Mouse (Mus musculus): ENCODE measurements around the gene Ypel3. TPM values are rescaled to one million over a fixed set of nuclear protein-coding genes. Genes with fewer than 3 reads are reported as not detected.

Ypel3 gene
- total RNA-seq, 2 experiments from 2014 or later: 43.4 to 73.3 TPM

DNA sequence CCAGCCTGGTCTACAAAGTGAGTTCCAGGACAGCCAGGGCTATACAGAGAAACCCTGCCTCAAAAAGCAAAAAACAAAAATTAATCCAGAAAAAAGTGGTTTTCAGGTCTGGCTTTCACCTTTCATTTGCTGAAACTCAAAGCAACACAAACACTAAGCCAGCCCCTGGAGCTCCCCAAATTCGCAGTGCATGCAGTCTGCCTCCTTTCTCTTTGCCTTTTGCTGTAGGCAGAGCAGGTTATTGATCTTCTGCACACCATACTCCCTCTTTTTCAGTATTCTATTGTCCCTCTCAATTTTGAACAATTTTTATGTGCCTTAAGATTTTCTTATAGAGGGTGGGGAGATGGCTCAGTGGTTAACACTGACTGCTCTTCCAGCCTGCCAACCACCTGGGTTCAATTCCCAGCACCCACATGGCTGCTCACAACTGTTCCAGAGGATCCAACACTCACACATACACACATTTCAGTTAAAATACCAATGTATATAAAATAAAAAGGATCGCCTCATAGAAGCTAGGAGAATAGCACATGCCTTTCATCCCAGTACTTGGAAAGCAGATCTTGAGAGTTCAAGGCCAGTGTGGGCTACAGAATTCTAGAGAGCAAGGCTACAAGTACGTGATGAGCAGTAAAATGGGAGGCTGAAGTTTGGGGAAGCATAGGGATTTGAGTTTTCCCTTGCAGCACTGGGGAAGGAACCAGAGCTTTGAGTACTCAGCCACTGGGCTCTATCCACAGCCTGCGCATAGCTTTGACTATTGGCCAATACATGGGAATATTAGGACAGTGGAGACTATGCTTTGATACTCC is 16.9 kb downstream of the Ypel3 start:
- DNase-seq: no peak

DNA sequence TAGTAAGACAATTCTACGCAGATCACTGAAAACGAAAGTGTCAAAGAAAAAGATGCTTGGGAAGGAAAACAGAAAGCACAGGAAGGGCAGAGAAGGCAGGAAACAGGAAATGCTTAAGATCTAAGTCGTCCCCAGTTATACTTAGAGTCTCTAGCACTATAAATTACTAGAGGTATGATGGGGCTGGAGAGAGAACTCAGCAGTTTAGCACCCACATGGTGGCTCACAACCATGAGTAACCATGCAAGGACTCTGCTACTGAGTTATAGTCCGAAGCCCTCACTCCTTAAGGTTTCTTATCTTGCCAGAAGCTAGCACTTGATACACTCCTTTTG is 17.5 kb downstream of the Ypel3 start:
- DNase-seq: peak in 1 of 2 experiments; percentile 5

GRCm38 (mm10) chr7:126795387-126796317 is 18.9 kb downstream of the Ypel3 start:
- peak in 1 of 2 experiments; percentile 29 for DNase-seq

GRCm38 (mm10) chr7:126796350-126796932 is 19.7 kb downstream of the Ypel3 start:
- DNase-seq: peak in 1 of 2 experiments; percentile 39

DNA sequence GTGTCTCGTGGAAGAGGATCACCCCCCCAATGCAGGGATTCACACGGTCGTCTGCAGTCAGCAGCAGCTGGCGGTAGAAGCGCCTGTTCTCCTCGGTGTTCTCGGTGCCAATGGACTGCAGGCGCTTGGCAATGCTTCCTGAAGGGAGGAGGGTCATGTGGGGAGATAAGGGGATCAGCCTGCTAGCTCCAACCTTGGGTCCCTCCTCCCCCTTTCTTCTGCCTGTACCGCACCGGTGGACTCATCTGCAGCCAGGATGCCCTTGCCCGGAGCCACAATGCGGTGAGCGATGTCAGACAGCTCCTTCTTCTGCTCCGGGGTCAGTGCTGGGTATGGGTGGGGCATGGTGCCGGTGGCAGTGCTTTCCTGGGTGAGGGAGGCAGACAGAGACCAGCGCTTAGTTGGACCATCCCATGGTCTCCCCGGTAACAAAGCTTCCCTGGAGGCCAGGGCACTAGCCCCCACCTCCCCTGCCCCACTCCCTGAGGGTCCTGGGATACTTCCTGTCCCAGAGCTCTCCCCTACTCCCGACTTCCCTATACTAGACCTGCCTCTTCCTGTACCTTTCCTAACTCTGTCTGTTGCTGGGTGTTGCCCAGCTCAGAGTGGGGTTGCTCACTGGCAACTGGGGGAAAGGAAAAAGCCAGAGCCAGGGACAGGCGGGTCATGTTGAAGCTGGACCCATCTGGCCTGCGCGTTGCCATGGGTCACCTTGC is 20.8 kb downstream of the Ypel3 start, which contains the start of gene Fam57b:
TSS of gene Fam57b (plus strand) at position 258 of the 716 bp plus-strand sequence.
- DNase-seq: peak; percentile 71 to 83

- DNase-seq: peak; percentile 36 to 60
Observed at GRCm38 (mm10) chr7:126798127-126799049, 21.6 kb downstream of the Ypel3 start.

DNA sequence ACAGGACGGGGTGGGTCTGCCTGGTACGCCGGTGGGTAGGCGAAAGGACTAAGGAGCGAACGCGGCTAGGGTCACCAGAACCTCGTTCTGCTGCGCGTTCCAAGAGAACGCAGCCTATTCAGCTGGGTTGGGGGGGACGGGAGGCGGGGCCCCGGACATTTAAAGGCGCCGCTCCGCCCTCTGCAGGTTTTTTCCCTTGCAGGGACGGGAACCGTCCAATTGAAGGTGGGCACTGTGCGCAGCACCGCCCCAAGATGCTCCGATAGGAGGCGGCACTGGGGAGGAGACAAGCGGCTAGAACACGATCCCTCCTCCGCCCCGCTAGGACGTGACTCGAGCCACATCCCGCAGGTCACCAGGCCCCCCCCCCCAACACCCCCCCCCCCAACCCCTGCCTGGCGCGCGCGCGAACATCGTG is 22.3 kb downstream of the Ypel3 start:
- DNase-seq: peak; percentile 97 to 100

DNA sequence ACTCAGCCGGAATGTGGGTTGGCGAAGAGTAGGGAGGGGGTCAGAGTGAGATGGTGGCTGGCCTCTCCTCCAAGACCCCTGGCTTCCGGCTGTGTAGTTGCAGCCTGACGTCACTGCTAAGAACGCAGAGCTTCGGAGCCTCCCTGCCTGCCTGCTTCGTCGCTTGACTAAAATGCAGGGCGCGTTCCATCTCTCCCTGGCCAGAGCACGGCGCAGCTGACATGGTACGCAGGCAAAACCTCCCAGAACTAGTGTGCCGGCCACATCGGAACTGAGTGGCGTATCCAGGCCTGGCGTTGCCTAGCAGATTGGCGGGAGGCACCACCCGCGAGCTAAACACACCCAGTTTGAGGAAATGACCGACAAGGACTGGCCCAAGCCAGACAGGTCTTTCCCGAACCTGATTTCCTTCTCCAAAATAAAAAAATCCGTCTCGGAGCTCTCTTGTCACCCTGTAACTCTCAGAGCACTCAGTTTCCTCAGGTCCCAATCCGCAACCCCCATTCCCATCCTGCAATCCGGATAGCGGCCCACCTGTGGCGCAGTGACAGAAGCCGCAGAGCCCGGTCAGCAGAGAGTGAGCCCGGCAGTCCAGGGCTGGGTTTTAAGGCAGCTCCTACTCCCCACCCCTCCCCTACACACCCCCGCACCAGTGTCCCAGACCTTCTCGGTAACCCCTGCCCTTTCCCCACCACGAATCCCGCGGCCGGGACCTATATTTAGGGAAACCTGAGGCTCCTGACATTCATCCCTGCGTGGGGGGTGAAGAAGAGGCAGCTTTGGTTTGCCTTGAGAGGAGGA is 22.9 kb downstream of the Ypel3 start:
- DNase-seq: peak in 1 of 2 experiments; percentile 91

DNA sequence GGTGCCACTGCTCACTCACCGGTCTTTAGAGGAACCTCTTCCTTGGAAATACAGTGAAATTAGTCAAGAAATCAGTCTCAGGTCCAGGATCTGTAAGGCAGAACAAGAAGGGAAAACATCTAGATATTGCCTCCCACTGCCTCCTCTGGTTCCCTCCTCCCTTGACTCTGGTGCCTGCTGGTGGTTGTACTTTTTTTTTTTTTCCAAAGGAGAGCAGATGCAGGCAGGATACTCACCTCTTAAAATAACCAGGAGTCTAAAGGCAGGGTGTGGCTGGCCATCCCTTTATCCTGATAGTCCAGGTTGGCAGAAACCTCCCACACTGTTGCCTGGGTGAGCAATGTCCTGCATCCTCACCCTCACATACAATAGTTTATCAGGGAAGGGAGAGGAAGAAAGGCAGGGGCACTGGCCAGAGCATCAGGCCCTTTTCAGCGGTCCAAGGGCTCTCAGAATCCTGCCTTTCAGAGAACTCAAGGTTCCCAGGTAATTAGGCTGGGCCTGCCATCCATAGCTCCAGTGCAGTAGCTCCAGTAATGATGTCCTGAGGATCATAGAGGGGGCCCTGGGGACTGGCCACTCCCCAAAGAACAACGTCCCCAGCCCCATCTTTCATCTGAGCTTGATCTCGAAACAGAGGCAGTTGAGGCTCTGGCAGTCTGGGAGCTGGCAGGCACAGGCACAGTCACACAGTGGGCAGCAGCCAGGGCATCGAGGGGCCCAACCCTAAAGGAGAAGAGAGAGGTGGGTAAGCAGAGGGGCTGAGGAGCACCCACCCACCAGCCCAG is 23.7 kb downstream of the Ypel3 start:
- DNase-seq: peak in 1 of 2 experiments; percentile 25

DNA sequence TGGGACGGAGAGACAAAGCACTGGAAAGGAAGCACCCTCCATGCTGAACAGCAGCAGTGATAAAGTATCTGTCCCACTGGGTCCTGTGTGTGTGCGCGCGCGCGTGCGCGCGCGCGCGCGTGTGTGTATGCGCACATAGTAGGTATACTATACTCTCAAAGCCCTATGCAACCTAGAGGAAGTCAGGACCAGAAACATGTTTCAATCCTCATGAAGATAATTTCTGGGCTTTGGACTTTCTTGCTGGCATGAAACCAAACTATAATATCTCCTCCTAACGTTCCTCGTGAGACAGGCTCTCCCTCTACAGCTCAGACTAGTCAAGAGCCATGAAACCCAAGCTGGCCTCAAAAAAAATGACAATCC is 24.3 kb downstream of the Ypel3 start:
- no peak for DNase-seq

DNA sequence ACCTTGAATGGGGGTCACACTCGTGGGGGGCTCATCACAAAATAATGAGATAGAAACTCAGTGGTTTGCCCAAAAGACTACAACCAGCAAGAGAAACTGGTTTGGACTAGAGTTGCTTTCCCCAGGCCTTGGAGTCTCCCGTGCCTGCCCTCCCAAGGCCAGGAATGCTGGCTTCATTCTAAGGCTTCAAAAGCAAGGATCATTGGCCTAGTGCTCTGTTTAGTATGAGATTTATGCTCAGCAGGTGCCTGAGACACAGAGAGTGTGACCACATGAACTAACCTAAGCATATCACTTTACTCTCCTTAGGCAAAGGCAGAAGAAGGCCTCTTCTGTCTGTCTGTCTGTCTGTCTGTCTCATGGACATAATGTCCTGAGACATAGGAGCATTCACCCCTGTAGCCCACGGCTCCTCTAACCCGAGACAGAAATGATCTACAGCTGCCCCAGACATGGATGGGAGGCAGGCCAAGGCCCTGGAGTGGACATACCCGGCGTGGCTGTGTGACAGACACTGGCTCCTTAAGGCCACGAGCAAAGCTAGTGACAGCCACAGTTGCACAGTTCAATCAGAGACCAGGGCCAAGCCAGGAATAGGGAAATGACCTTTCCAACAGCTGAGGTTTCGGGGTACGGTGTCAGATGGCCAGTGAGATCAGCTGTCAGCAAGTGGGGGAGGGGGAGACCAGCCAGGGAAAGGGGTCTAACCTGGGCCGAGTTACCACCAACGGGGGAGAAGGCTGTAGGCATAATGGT is 25.6 kb downstream of the Ypel3 start:
- DNase-seq: no peak

DNA sequence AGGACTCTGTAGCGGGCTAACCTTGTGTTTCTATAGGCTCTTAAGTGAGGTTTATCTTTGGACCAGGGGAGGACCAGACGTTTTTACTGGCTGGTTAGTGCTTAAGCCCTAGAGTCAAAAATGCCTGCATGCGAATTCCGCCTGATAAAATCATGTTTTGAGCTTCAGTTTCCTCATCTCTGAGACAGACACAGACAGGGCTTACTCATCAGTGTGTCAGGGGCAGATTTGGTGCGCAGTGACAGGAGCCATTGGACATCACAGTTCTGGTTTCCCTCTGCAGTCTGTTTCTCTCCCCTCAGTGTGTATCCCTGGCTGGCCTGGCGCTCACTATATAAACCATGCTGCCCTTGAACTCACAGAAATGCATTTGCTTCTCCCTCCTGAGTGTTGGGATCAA is 26.4 kb downstream of the Ypel3 start:
- no peak for DNase-seq

DNA sequence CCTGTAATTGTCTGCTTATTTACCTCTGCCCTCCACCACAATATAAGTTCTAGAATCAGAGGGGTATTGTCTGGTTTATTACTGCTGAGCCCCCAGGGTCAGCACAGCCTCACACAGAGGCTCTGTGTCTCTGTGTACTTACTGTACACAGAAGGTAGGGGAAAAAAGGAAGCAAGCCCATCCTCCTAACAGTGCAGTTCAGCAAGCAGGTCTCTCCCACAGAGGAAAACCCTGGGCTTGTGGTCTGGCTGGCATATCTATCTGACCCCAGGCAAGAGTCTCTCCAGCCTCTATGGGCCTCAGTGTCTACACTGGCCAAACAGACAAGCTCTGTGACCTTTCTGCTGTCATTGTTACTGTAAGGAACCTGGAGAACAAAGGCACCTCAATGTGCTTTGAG is 27.0 kb downstream of the Ypel3 start:
- no peak for DNase-seq

GRCm38 (mm10) chr7:126806956-126807355 is 30.2 kb downstream of the Ypel3 start:
- peak; percentile 8 to 28 for DNase-seq

- DNase-seq: no peak
Observed at GRCm38 (mm10) chr7:126807405-126807804, 30.6 kb downstream of the Ypel3 start.

- DNase-seq: peak; percentile 95
Observed at GRCm38 (mm10) chr7:126808703-126809455, 32.1 kb downstream of the Ypel3 start.

GRCm38 (mm10) chr7:126809723-126810369 is 33.1 kb downstream of the Ypel3 start:
- no peak for DNase-seq

Measured in heart, adult 18-20 months (tissue).